Mouse (Mus musculus): ENCODE results near the gene Itgb3.

GRCm38 (mm10) chr11:104568326-104568725 lies 39.5 kb upstream of the Itgb3 start:
- TF ChIP-seq CTCF (IDR thresholded peaks at IDR 0.05; ENCODE audit: low read depth) (no peak), EP300 (IDR thresholded peaks at IDR 0.05; ENCODE audit: low read depth) (no peak)

Data from liver, postnatal 0 days (tissue).